ENCODE assay signal across 50 mouse cellular contexts in genomic region chr1:45883378-45883777, GRCm38 (mm10). TPM values are rescaled to one million over a fixed set of nuclear protein-coding genes. Genes with fewer than 3 reads are reported as not detected.
"Had no signal": no experiment of that assay in that cellular context is flagged by ENCODE, and none has a peak within 500 bp of the region (broad histone marks: within the 10 kb centered on the region; RNA-seq: fewer than 3 reads in every experiment).

No protein-coding gene starts in this region.

- DNase-seq: heart, postnatal 10 days; heart, postnatal 14 days; heart, postnatal 36 days; heart, postnatal 4 days; kidney, adult 11 months; kidney, adult 18-20 months; kidney, adult 2 months; kidney, adult 8-10 months; kidney, adult 9 months; kidney, postnatal 10 days; kidney, postnatal 14 days; kidney, postnatal 25 days; kidney, postnatal 36 days; kidney, postnatal 4 days; layer of hippocampus, adult 9-11 months; layer of hippocampus, postnatal 36 days had no signal

- H3K27ac ChIP-seq: heart, embryonic 10.5 days; heart, embryonic 13.5 days; heart, embryonic 15.5 days; hindbrain, embryonic 10.5 days; hindbrain, embryonic 12.5 days; hindbrain, embryonic 13.5 days; hindbrain, embryonic 14.5 days; hindbrain, embryonic 15.5 days; hindbrain, postnatal 0 days; intestine, embryonic 15.5 days; kidney, embryonic 15.5 days; kidney, postnatal 0 days; layer of hippocampus, adult 2 months had no signal

- H3K36me3 ChIP-seq: heart, embryonic 10.5 days; heart, embryonic 12.5 days; heart, embryonic 13.5 days; heart, embryonic 15.5 days; hindbrain, embryonic 10.5 days; hindbrain, embryonic 12.5 days; hindbrain, embryonic 13.5 days; hindbrain, embryonic 15.5 days; intestine, embryonic 15.5 days; kidney, embryonic 15.5 days had no signal

- H3K4me3 ChIP-seq: heart, embryonic 10.5 days; heart, embryonic 12.5 days; heart, embryonic 13.5 days; heart, embryonic 15.5 days; hindbrain, embryonic 10.5 days; hindbrain, embryonic 12.5 days; hindbrain, embryonic 13.5 days; hindbrain, embryonic 15.5 days; intestine, embryonic 15.5 days; kidney, embryonic 15.5 days; layer of hippocampus, adult 2 months had no signal

RNA-seq across cellular contexts. Expression of gene Gm5269, which starts 6.7 kb away (rescaled TPM):
- total RNA-seq: heart, postnatal 10 days; heart, postnatal 14 days; heart, postnatal 25 days; heart, postnatal 36 days; heart, postnatal 4 days; hematopoietic stem cell, adult 5-6 weeks; hindbrain, postnatal 0 days; layer of hippocampus, adult 18-20 months; layer of hippocampus, adult 2 months; layer of hippocampus, adult 8-10 months; layer of hippocampus, postnatal 10 days; layer of hippocampus, postnatal 14 days; layer of hippocampus, postnatal 25 days; layer of hippocampus, postnatal 36 days had no signal
- polyA plus RNA-seq: heart, embryonic 10.5 days; heart, embryonic 11.5 days; heart, embryonic 12.5 days; heart, embryonic 13.5 days; heart, embryonic 14.5 days; heart, embryonic 15.5 days; heart, embryonic 16.5 days; heart, postnatal 0 days; hindbrain, embryonic 10.5 days; hindbrain, embryonic 11.5 days; hindbrain, embryonic 12.5 days; hindbrain, embryonic 13.5 days; hindbrain, embryonic 14.5 days; hindbrain, embryonic 15.5 days; hindbrain, embryonic 16.5 days; hindbrain, postnatal 0 days; inflammation-experienced regulatory T-cells, adult 6 months; intestine, embryonic 14.5 days; intestine, embryonic 15.5 days; intestine, embryonic 16.5 days; intestine, postnatal 0 days; kidney, adult 2 months; kidney, embryonic 14.5 days; kidney, embryonic 15.5 days; kidney, embryonic 16.5 days; kidney, postnatal 0 days; large intestine, adult 2 months had no signal
